ENCODE assay signal across 9 mouse cellular contexts in the genomic region with DNA sequence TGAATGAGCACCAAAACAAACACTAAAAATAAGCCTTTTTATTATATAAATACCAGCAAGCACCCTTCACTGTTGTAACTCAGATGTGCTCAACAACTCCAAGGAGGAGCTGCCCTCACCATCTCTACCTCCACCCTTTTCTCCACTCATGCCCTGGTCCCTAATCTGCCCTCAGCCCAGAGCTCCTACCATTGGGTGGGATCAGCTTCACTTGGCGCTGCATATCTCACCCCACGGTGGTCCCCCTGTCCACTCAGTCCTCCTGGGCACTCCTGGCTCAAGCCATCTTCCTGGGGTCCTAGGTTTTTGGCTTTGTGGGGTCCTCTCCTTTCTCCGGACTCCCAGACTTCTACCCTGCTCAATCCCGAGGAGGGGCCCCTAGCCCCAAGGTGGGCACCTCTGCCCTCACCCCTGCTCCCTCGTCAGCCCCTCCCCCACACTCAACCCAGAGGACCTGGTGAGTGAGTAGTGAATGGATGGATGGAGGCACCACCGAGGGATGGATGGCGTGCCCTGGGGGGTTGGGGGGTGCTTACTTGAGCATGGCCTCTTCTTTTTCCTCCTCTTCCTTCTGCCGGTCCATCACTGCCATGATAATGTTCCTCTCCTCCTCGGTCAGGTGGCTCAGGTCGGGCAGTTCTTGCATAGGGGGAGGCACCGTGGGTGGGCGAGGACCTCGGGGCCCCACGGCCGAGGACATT. TPM values are rescaled to one million over a fixed set of nuclear protein-coding genes. Genes with fewer than 3 reads are reported as not detected.
DNase-seq lines count a peak whose midpoint lies in the region; ATAC-seq and TF ChIP-seq lines count a peak whose summit lies in the region.
"Had no signal": no experiment of that assay in that cellular context is flagged by ENCODE, and none has a peak within 500 bp of the region (broad histone marks: within the 10 kb centered on the region; RNA-seq: fewer than 3 reads in every experiment).

No protein-coding gene starts in this region.

- H3K9me3 ChIP-seq in kidney, embryonic 15.5 days (replicated peaks): no peaks in the 10 kb centered on the region
- H3K9me3 ChIP-seq in embryonic facial prominence, embryonic 14.5 days (ENCODE audit: control insufficient read depth, low read length): no peaks in the 10 kb centered on the region
- no peaks in the 10 kb centered on the region for H3K9me3 ChIP-seq in hindbrain, postnatal 0 days (ENCODE audit: low read length)
- no peaks in the 10 kb centered on the region for H3K9me3 ChIP-seq in liver, postnatal 0 days (ENCODE audit: low read length)
- no peaks in the 10 kb centered on the region for H3K9me3 ChIP-seq in stomach, postnatal 0 days (ENCODE audit: control insufficient read depth, low read length)

- no peak for DNase-seq in kidney, adult 11 months
- peak; percentile 35 for DNase-seq in brain, adult 2 months (ENCODE audit: low read depth, low spot score)
- DNase-seq in embryonic facial prominence, embryonic 14.5 days (ENCODE audit: low spot score): no peak
- DNase-seq in hindbrain, postnatal 0 days (ENCODE audit: low spot score): no peak
- no peak for DNase-seq in liver, postnatal 0 days
- no peak for DNase-seq in stomach, postnatal 0 days (ENCODE audit: low spot score)
- no peak for DNase-seq in thymus, postnatal 0 days (ENCODE audit: low spot score)

- H3K9ac ChIP-seq in kidney, embryonic 15.5 days: peak overlapping the region; percentile 60
- peak overlapping the region; percentile 81 for H3K9ac ChIP-seq in embryonic facial prominence, embryonic 14.5 days (ENCODE audit: low read depth, low read length)
- H3K9ac ChIP-seq in hindbrain, postnatal 0 days (replicated peaks; ENCODE audit: low read length): peak overlapping the region; percentile 88
- H3K9ac ChIP-seq in liver, postnatal 0 days (replicated peaks): no peak overlapping the region
- H3K9ac ChIP-seq in stomach, postnatal 0 days (ENCODE audit: low read length): peak overlapping the region; percentile 67

- WGBS in kidney, embryonic 15.5 days: 7% methylated on average over 14 of the region's 15 CpGs
- 5% methylated on average over 12 of the region's 15 CpGs for WGBS in embryonic facial prominence, embryonic 14.5 days
- WGBS in hindbrain, postnatal 0 days: 5% methylated on average over 15 of the region's 15 CpGs
- WGBS in liver, postnatal 0 days (ENCODE audit: insufficient replicate concordance): 9% methylated on average over 15 of the region's 15 CpGs
- 11% methylated on average over 15 of the region's 15 CpGs for WGBS in stomach, postnatal 0 days

- TF ChIP-seq EP300 in liver, postnatal 0 days (IDR thresholded peaks at IDR 0.05; ENCODE audit: low read depth): no peak
- TF ChIP-seq EP300 in stomach, postnatal 0 days (optimal IDR thresholded peaks at IDR 0.05): no peak

- peak overlapping the region; percentile 98 for H3K4me2 ChIP-seq in kidney, embryonic 15.5 days
- H3K4me2 ChIP-seq in embryonic facial prominence, embryonic 14.5 days (ENCODE audit: low read depth, low read length): peak overlapping the region; percentile 77
- peak overlapping the region; percentile 74 for H3K4me2 ChIP-seq in hindbrain, postnatal 0 days (ENCODE audit: low read depth, low read length)
- H3K4me2 ChIP-seq in liver, postnatal 0 days (ENCODE audit: low read depth, low read length): peak overlapping the region; percentile 65
- peak overlapping the region; percentile 89 for H3K4me2 ChIP-seq in stomach, postnatal 0 days (replicated peaks; ENCODE audit: low read depth)

- peak overlapping the region; percentile 68 for H3K4me3 ChIP-seq in kidney, embryonic 15.5 days (replicated peaks)
- peak overlapping the region; percentile 71 for H3K4me3 ChIP-seq in embryonic facial prominence, embryonic 14.5 days (ENCODE audit: low read depth, low read length)
- peak overlapping the region; percentile 79 for H3K4me3 ChIP-seq in hindbrain, postnatal 0 days (ENCODE audit: low read length)
- peak overlapping the region; percentile 34 for H3K4me3 ChIP-seq in liver, postnatal 0 days (ENCODE audit: low read depth, low read length)
- H3K4me3 ChIP-seq in stomach, postnatal 0 days (ENCODE audit: low read depth, low read length): peak overlapping the region; percentile 57

- TF ChIP-seq CTCF in hindbrain, postnatal 0 days (IDR thresholded peaks at IDR 0.05; ENCODE audit: low read depth): no peak
- no peak for TF ChIP-seq CTCF in liver, postnatal 0 days (IDR thresholded peaks at IDR 0.05; ENCODE audit: low read depth)
- TF ChIP-seq CTCF in stomach, postnatal 0 days (IDR thresholded peaks at IDR 0.05; ENCODE audit: low read depth): no peak

- no peaks in the 10 kb centered on the region for H3K36me3 ChIP-seq in kidney, embryonic 15.5 days
- H3K36me3 ChIP-seq in embryonic facial prominence, embryonic 14.5 days (ENCODE audit: control insufficient read depth, insufficient read depth, low read length): no peaks in the 10 kb centered on the region
- no peaks in the 10 kb centered on the region for H3K36me3 ChIP-seq in hindbrain, postnatal 0 days (ENCODE audit: insufficient read depth, low read length)
- no peaks in the 10 kb centered on the region for H3K36me3 ChIP-seq in liver, postnatal 0 days (replicated peaks; ENCODE audit: insufficient read depth, low read length)
- no peaks in the 10 kb centered on the region for H3K36me3 ChIP-seq in stomach, postnatal 0 days (ENCODE audit: control insufficient read depth, insufficient read depth, low read length)

- peak; percentile 46 for ATAC-seq in kidney, embryonic 15.5 days (replicated peaks; ENCODE audit: low FRiP score)
- no peak; the same call in 1 of the 2 replicates for ATAC-seq in embryonic facial prominence, embryonic 14.5 days (ENCODE audit: low read depth)
- ATAC-seq in hindbrain, postnatal 0 days: peak; percentile 46
- ATAC-seq in liver, postnatal 0 days: no peak
- peak; percentile 57 for ATAC-seq in stomach, postnatal 0 days (ENCODE audit: low FRiP score, low TSS enrichment)

- peaks cover 10% of the 10 kb centered on the region for H3K4me1 ChIP-seq in kidney, embryonic 15.5 days
- H3K4me1 ChIP-seq in embryonic facial prominence, embryonic 14.5 days (ENCODE audit: control insufficient read depth, insufficient read depth, low read length): 0 out of 2 replicates have a peak, but pooled peaks cover 5% of the 10 kb centered on the region
- peaks cover 3% of the 10 kb centered on the region; the same call in 1 of the 2 replicates for H3K4me1 ChIP-seq in hindbrain, postnatal 0 days (ENCODE audit: insufficient read depth, low read length)
- H3K4me1 ChIP-seq in liver, postnatal 0 days (ENCODE audit: insufficient read depth): peaks cover 3% of the 10 kb centered on the region; the same call in 1 of the 2 replicates
- H3K4me1 ChIP-seq in stomach, postnatal 0 days (replicated peaks; ENCODE audit: control insufficient read depth, insufficient read depth): no peaks in the 10 kb centered on the region

- H3K27me3 ChIP-seq in kidney, embryonic 15.5 days: peaks cover 26% of the 10 kb centered on the region
- peaks cover 13% of the 10 kb centered on the region; the same call in 1 of the 2 replicates for H3K27me3 ChIP-seq in embryonic facial prominence, embryonic 14.5 days (replicated peaks; ENCODE audit: control insufficient read depth, insufficient read depth, low read length)
- no peaks in the 10 kb centered on the region for H3K27me3 ChIP-seq in hindbrain, postnatal 0 days (ENCODE audit: insufficient read depth, low read length)
- H3K27me3 ChIP-seq in liver, postnatal 0 days (ENCODE audit: insufficient read depth, low read length): peaks cover 13% of the 10 kb centered on the region
- H3K27me3 ChIP-seq in stomach, postnatal 0 days (ENCODE audit: control insufficient read depth, insufficient read depth, low read length): no peaks in the 10 kb centered on the region

- no peak overlapping the region for H3K27ac ChIP-seq in kidney, embryonic 15.5 days
- no peak overlapping the region for H3K27ac ChIP-seq in embryonic facial prominence, embryonic 14.5 days (replicated peaks; ENCODE audit: low read depth, low read length)
- H3K27ac ChIP-seq in hindbrain, postnatal 0 days: peak overlapping the region; percentile 87
- no peak overlapping the region for H3K27ac ChIP-seq in liver, postnatal 0 days (ENCODE audit: low read depth)
- no peak overlapping the region for H3K27ac ChIP-seq in stomach, postnatal 0 days (replicated peaks)

RNA-seq across cellular contexts. Expression of gene Rims1, which starts 0.6 kb away (rescaled TPM):
- polyA plus RNA-seq in kidney, embryonic 15.5 days (2015; fragmentation: Nextera tagmentation; extraction: Ambion mirVana): 0.98 and 2.4 TPM in 2 replicates
- polyA plus RNA-seq in embryonic facial prominence, embryonic 14.5 days (2014; fragmentation: Nextera tagmentation; extraction: Ambion mirVana): 2.1 and 2.9 TPM in 2 replicates
- 51.3 and 51.9 TPM in 2 replicates for total RNA-seq in hindbrain, postnatal 0 days (2014; rRNA removed)
- 21.2 and 22.2 TPM in 2 replicates for polyA plus RNA-seq in hindbrain, postnatal 0 days (2015; fragmentation: Nextera tagmentation; extraction: Ambion mirVana)
- polyA plus RNA-seq in liver, postnatal 0 days (2015; fragmentation: Nextera tagmentation; extraction: Ambion mirVana): 0.08 TPM in 1 of 2 replicates, not detected in the other
- polyA plus RNA-seq in stomach, postnatal 0 days (2015; fragmentation: Nextera tagmentation; extraction: Ambion mirVana): 7.9 and 9.5 TPM in 2 replicates
- 0.08 and 0.10 TPM in 2 replicates for polyA plus RNA-seq in thymus, postnatal 0 days (2015; fragmentation: Nextera tagmentation; extraction: Ambion mirVana)
- polyA plus RNA-seq: Patski had no signal

Comparison
In these comparisons a context has a peak if more than half of its experiments do, and no peak if none do; other contexts are left out.
1. ATAC-seq: peak in kidney, embryonic 15.5 days (single experiment), hindbrain, postnatal 0 days (single experiment) and stomach, postnatal 0 days (single experiment); none in embryonic facial prominence, embryonic 14.5 days (single experiment) and liver, postnatal 0 days (single experiment).
2. Peak in every context shown above with its lines, with median percentiles within 50 percentile points of each other: H3K4me2 ChIP-seq and H3K4me3 ChIP-seq.